Mouse (Mus musculus): ENCODE measurements at regions not wholly inside any gene's neighbourhood (a gene's known extent, or its start where the extent isn't known, plus 50 kb on each side); places are given as distances from the start of the nearest gene placed in this dataset.

GRCm38 (mm10) chr9:116227738-116228137, 52.6 kb upstream of the Tgfbr2 start:
- Histone ChIP-seq H3K9me3 (ENCODE audit: control insufficient read depth, insufficient read depth, low read depth, low read length) (no peaks in the 10 kb centered on the region), H3K27ac (ENCODE audit: insufficient read depth, low read depth, low read length, poor library complexity, severe bottlenecking) (no peak overlapping the region), H3K36me3 (ENCODE audit: control insufficient read depth, insufficient read depth, low read length, poor library complexity, severe bottlenecking) (no peaks in the 10 kb centered on the region), H3K9ac (ENCODE audit: insufficient read depth, low read depth, low read length, poor library complexity, severe bottlenecking) (no peak overlapping the region), H3K4me3 (ENCODE audit: insufficient read depth in 1 of 2, low read depth in 1 of 2, low read length in 2 of 2, poor library complexity in 1 of 2, severe bottlenecking in 1 of 2) (no peak overlapping the region), H3K4me1 (ENCODE audit: control insufficient read depth in 2 of 2, insufficient read depth in 2 of 2, low read length in 2 of 2, poor library complexity in 1 of 2) (no peaks in the 10 kb centered on the region)
- DNase-seq (ENCODE audit: low read depth, low spot score): no peak
- no peak for TF ChIP-seq MAFK (IDR thresholded peaks at IDR 0.05; ENCODE audit: insufficient read depth, low read depth, low read length)
- TF ChIP-seq ZC3H11A (IDR thresholded peaks at IDR 0.05; ENCODE audit: borderline replicate concordance, low read depth, low read length): no peak
- TF ChIP-seq ZNF384 (IDR thresholded peaks at IDR 0.05; ENCODE audit: low read depth, low read length): no peak
- no peak for TF ChIP-seq CHD2 (IDR thresholded peaks at IDR 0.05; ENCODE audit: low read depth, low read length)
- no peak for TF ChIP-seq HCFC1 (IDR thresholded peaks at IDR 0.05; ENCODE audit: borderline replicate concordance, insufficient read depth, low read length)
- in situ Hi-C loops (cut with MboI; ENCODE audit: low sequenced_read_pairs in 2 of 2, unreplicated experiment in 2 of 2): no loop called here
